Mouse (Mus musculus) ES-Bruce4 (cell line): ENCODE measurements around the gene Rhof.

Experiments used
- EP300 ChIP-seq: IDR thresholded peaks from 2 replicates; pipeline ENCODE4 v1.6.1; 2011; ENCODE audit warnings: low read depth, low read length; ENCODE audit not compliant: insufficient read depth
- POLR2A ChIP-seq: IDR thresholded peaks from one replicate; pipeline ENCODE4 v1.8.1; 2011; ENCODE audit warnings: low read length; ENCODE audit not compliant: insufficient read depth

DNA sequence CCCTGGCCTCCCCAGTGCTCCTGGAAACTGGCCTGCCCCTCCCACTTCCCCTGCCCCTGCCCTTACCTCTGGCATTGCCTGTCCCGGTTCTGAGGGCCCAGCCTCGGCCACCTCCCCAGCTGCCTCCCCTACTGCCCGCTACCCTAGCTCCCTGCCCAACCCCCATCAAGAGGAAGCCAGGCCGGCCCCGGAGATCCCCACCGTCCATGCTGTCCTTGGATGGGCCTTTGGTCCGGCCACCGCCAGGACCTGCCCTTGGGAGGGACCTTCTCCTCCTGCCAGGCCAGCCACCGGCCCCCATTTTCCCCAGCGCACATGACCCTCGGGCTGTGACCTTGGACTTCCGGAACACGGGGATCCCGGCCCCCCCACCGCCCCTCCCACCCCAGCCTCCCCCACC lies 27.8 kb upstream of the Rhof start:
- no peak for TF ChIP-seq EP300
- no peak for TF ChIP-seq POLR2A
